Mouse (Mus musculus) myocyte (in vitro differentiated cells): ENCODE data around the gene Pisd.

Experiments
- CEBPB ChIP-seq: IDR thresholded peaks from 2 replicates; pipeline ENCODE4 v1.6.1; 2011; ENCODE audit warnings: mild to moderate bottlenecking, moderate library complexity; ENCODE audit not compliant: poor library complexity, insufficient read depth, severe bottlenecking
- E2F4 ChIP-seq: IDR thresholded peaks from one replicate; pipeline ENCODE4 v1.6.1; 2011; ENCODE audit warnings: mild to moderate bottlenecking, control low read depth, moderate library complexity; ENCODE audit not compliant: insufficient read depth
- POLR2A ChIP-seq: IDR thresholded peaks from one replicate; pipeline ENCODE4 v1.6.1; 2011; ENCODE audit warnings: low read depth, mild to moderate bottlenecking, control low read depth, moderate library complexity; ENCODE audit not compliant: insufficient read length
- POLR2AphosphoS2 ChIP-seq: IDR thresholded peaks from one replicate; pipeline ENCODE4 v1.6.1; 2011; ENCODE audit warnings: low read depth, control low read depth; ENCODE audit not compliant: insufficient read length
- TCF12 ChIP-seq: IDR thresholded peaks from one replicate; pipeline ENCODE4 v1.6.1; 2011; ENCODE audit warnings: mild to moderate bottlenecking, control low read depth; ENCODE audit not compliant: poor library complexity, insufficient read depth, severe bottlenecking

DNA sequence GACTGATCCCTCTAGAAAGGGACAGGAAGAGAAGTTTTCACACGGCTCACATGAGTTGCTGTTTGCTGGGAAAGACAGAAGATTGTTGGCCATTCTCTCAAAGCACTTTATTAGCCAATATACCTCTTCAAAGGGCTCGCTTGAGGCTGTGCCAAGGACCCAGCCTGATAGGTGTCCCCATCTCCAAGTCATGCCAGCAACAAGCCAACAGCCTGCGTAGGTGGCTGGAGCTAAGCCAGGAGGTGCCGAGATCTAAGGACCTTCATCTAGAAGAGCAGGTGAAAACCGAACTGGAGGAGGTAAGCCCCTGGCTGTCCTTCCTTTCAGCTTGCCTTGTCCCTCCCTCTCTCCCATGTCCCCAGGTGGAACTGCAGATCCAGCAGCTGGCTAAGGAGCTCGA is 49.7 kb downstream of the Pisd start:
- TF ChIP-seq POLR2A (no peak), POLR2AphosphoS2 (no peak), E2F4 (no peak), CEBPB (no peak), TCF12 (no peak)
